Mouse (Mus musculus): ENCODE results near the gene Foxe1. TPM values are rescaled to one million over a fixed set of nuclear protein-coding genes. Genes with fewer than 3 reads are reported as not detected.

Foxe1 gene
- polyA plus RNA-seq, 1 experiment = 0.03 TPM

- DNase-seq (ENCODE audit: low read depth) = peak; percentile 46
- no peak for TF ChIP-seq POLR2A (IDR thresholded peaks at IDR 0.05; ENCODE audit: borderline replicate concordance, extremely low read depth, insufficient read depth, insufficient read length, poor library complexity, severe bottlenecking)
- no peak for TF ChIP-seq CTCF (IDR thresholded peaks at IDR 0.05; ENCODE audit: borderline replicate concordance, extremely low read depth, insufficient read depth, insufficient read length)
Observed at GRCm38 (mm10) chr4:46347580-46348515, 4.4 kb downstream of the Foxe1 start.

- TF ChIP-seq CTCF (IDR thresholded peaks at IDR 0.05; ENCODE audit: borderline replicate concordance, extremely low read depth, insufficient read depth, insufficient read length) (no peak), POLR2A (IDR thresholded peaks at IDR 0.05; ENCODE audit: borderline replicate concordance, extremely low read depth, insufficient read depth, insufficient read length, poor library complexity, severe bottlenecking) (no peak)
- DNase-seq (ENCODE audit: low read depth) = no peak
Observed at GRCm38 (mm10) chr4:46348897-46349296, 5.5 kb downstream of the Foxe1 start.

GRCm38 (mm10) chr4:46349530-46349929 lies 6.1 kb downstream of the Foxe1 start:
- no peak for DNase-seq (ENCODE audit: low read depth)
- TF ChIP-seq CTCF (IDR thresholded peaks at IDR 0.05; ENCODE audit: borderline replicate concordance, extremely low read depth, insufficient read depth, insufficient read length) (no peak), POLR2A (IDR thresholded peaks at IDR 0.05; ENCODE audit: borderline replicate concordance, extremely low read depth, insufficient read depth, insufficient read length, poor library complexity, severe bottlenecking) (no peak)

- DNase-seq (ENCODE audit: low read depth) = no peak
- TF ChIP-seq CTCF (IDR thresholded peaks at IDR 0.05; ENCODE audit: borderline replicate concordance, extremely low read depth, insufficient read depth, insufficient read length) (no peak), POLR2A (IDR thresholded peaks at IDR 0.05; ENCODE audit: borderline replicate concordance, extremely low read depth, insufficient read depth, insufficient read length, poor library complexity, severe bottlenecking) (no peak)
Observed at GRCm38 (mm10) chr4:46353045-46353444, 9.6 kb downstream of the Foxe1 start.

- DNase-seq (ENCODE audit: low read depth) = peak; percentile 57
- TF ChIP-seq CTCF (IDR thresholded peaks at IDR 0.05; ENCODE audit: borderline replicate concordance, extremely low read depth, insufficient read depth, insufficient read length) (peak; percentile 82), POLR2A (IDR thresholded peaks at IDR 0.05; ENCODE audit: borderline replicate concordance, extremely low read depth, insufficient read depth, insufficient read length, poor library complexity, severe bottlenecking) (no peak)
Observed at GRCm38 (mm10) chr4:46356351-46357133, 13.1 kb downstream of the Foxe1 start.

- no peak for DNase-seq (ENCODE audit: low read depth)
- TF ChIP-seq CTCF (IDR thresholded peaks at IDR 0.05; ENCODE audit: borderline replicate concordance, extremely low read depth, insufficient read depth, insufficient read length) (no peak), POLR2A (IDR thresholded peaks at IDR 0.05; ENCODE audit: borderline replicate concordance, extremely low read depth, insufficient read depth, insufficient read length, poor library complexity, severe bottlenecking) (no peak)
Observed at GRCm38 (mm10) chr4:46359539-46360253, 16.3 kb downstream of the Foxe1 start.

GRCm38 (mm10) chr4:46361258-46361657 lies 17.8 kb downstream of the Foxe1 start:
- no peak for DNase-seq (ENCODE audit: low read depth)
- TF ChIP-seq CTCF (IDR thresholded peaks at IDR 0.05; ENCODE audit: borderline replicate concordance, extremely low read depth, insufficient read depth, insufficient read length) = no peak
- TF ChIP-seq POLR2A (IDR thresholded peaks at IDR 0.05; ENCODE audit: borderline replicate concordance, extremely low read depth, insufficient read depth, insufficient read length, poor library complexity, severe bottlenecking) = no peak

GRCm38 (mm10) chr4:46364360-46364759 lies 21.0 kb downstream of the Foxe1 start:
- TF ChIP-seq POLR2A (IDR thresholded peaks at IDR 0.05; ENCODE audit: borderline replicate concordance, extremely low read depth, insufficient read depth, insufficient read length, poor library complexity, severe bottlenecking) (no peak), CTCF (IDR thresholded peaks at IDR 0.05; ENCODE audit: borderline replicate concordance, extremely low read depth, insufficient read depth, insufficient read length) (peak; percentile 19; the same call in 1 of the 2 replicates)
- no peak for DNase-seq (ENCODE audit: low read depth)

GRCm38 (mm10) chr4:46367487-46367959 lies 24.1 kb downstream of the Foxe1 start:
- DNase-seq (ENCODE audit: low read depth) = peak; percentile 91
- no peak for TF ChIP-seq POLR2A (IDR thresholded peaks at IDR 0.05; ENCODE audit: borderline replicate concordance, extremely low read depth, insufficient read depth, insufficient read length, poor library complexity, severe bottlenecking)
- TF ChIP-seq CTCF (IDR thresholded peaks at IDR 0.05; ENCODE audit: borderline replicate concordance, extremely low read depth, insufficient read depth, insufficient read length) = no peak

- DNase-seq (ENCODE audit: low read depth) = no peak
- TF ChIP-seq CTCF (IDR thresholded peaks at IDR 0.05; ENCODE audit: borderline replicate concordance, extremely low read depth, insufficient read depth, insufficient read length) (peak; percentile 40; the same call in 1 of the 2 replicates), POLR2A (IDR thresholded peaks at IDR 0.05; ENCODE audit: borderline replicate concordance, extremely low read depth, insufficient read depth, insufficient read length, poor library complexity, severe bottlenecking) (no peak)
Observed at GRCm38 (mm10) chr4:46369070-46369469, 25.7 kb downstream of the Foxe1 start.
